Mouse (Mus musculus) cerebellum, postnatal 14 days (tissue): Measurements from ENCODE around the gene Dnajb3.

Source experiments
- DNase-seq, 2 experiments: peaks; one replicate each; pipeline ENCODE4 v3.0.0; 2021; ENCODE audit warnings: mixed read lengths in 2 of 2

Gene Dnajb3

GRCm38 (mm10) chr1:88205294-88205922 lies at the start of gene Dnajb3:
Gene Dnajb3 (minus strand): TSS chr1:88205782.
- peak; percentile 86 to 91 for DNase-seq

GRCm38 (mm10) chr1:88254793-88255465 lies 49.3 kb upstream of the Dnajb3 start:
- DNase-seq = peak; percentile 76 to 83

GRCm38 (mm10) chr1:88253540-88253939 lies 48.0 kb upstream of the Dnajb3 start:
- DNase-seq = no peak

DNA sequence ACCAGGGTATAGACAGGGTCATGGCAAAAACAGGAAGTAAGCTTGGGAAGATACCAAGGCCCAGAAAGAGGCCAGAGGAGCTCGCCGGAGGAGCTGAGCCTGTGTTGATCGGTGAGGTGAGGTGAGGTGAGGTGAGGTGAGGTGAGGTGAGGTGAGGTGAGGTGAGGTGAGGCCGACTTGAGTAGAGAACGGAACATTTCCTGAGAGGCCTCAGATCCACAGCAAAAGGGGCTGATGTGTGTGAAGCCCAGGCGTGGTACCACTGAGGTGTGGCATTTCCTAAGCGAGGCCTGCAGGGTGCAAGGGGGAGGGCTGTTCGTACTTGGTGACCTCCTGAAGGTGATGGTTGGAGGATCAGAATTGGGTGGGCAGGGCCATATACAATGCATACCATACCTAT lies 47.5 kb upstream of the Dnajb3 start:
- no peak for DNase-seq

- DNase-seq = no peak
Measured at GRCm38 (mm10) chr1:88250023-88250422, 44.4 kb upstream of the Dnajb3 start.

DNA sequence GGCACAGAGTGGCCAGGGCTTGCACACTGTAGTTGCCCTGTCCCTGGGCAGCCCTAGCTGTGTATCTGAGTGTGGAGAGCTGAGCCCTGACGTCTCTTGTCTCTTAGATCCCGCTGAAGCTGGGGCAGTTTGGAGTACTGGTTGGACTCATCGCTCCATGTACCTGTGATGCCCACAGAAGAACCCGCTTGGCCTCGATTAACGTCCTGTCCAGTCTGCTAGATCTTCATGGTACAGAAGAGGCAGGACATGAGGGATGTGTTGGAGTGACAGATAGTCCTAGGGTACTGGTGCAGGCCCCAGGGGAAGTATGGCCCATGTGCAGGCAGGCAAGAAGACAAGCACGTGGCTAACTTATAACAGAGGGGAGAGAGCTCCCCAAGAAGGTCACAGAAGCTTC lies 44.0 kb upstream of the Dnajb3 start:
- DNase-seq = no peak

DNA sequence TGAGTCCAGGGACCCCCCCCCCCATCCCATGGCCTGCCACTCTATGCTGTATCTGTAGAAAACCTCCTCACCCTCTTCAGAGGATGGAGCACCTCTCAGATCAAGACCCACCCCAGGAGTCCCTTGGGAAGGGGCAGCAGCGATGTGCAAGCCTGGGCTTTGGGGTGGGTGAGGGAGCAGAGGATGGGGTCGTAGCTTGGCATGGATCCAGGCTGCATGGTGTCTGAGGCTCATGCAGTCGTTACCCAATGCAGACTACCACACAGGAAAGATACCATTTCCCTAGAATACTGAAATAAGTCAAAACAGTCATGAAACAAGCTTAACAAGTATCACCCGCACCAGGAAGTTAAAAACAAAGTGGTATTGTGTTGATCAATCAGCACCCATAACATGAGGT lies 43.1 kb upstream of the Dnajb3 start:
- DNase-seq = peak in 1 of 2 experiments; percentile 51

- DNase-seq = no peak
Measured at GRCm38 (mm10) chr1:88247660-88248059, 42.1 kb upstream of the Dnajb3 start.

DNA sequence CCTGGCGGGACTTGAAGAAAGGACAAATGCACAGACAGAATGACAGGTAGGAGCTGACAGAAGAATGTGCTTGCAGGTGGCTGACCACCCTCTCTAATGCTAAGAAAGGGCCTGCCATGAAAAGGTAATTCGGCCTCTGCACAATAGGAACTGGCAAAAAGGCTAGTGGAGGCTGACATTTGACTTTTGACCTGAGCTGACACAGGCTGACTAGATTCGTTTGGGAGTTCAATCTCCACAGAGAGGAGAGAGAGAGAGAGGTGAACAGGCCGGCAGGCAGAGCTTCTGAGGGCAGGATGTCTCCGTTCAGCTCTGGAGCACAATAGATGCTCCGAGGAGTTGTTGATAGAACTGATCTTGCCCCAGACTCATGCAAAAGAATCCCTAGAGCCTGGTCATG lies 40.8 kb upstream of the Dnajb3 start:
- no peak for DNase-seq

- DNase-seq = no peak
Measured at GRCm38 (mm10) chr1:88245881-88246280, 40.3 kb upstream of the Dnajb3 start.

DNA sequence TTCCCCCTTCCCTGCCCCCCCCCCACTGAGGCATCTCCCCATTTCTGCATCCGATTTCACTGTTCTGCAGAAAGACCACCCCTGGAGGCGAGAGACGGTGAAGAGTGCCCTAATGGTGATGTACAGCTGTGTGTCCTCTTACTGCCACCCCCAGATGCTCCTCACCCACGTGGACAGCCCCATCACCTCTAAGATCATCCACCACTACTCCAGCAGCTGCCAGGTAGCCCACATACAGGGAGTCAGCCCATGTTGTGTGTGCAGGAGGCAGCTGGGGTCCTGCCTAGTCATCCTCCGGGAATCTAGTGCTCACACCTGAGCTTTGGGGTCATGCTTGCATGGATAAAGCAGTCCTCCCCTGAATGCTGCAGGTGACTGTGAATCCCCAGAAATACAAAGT lies 38.3 kb upstream of the Dnajb3 start:
- no peak for DNase-seq

DNA sequence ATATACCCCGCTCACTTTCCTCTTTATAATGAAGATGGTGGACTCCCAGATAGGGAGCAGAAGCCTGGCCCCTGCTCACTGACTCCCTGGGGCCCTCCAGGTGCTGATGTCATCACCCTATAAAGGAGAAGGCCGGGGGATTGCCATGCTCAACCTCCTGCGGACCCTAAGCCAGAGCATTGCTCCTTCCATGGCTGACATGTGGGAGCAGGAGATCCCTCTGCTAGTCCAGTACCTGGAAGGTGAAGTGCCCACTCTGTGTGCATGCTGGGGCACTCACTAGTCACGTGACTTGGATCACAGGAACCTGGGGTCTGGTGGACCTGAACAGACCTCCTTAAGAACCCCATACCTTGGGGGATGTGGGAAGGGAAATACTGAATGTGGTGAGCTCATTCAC lies 35.0 kb upstream of the Dnajb3 start:
- no peak for DNase-seq

GRCm38 (mm10) chr1:88240072-88240471 lies 34.5 kb upstream of the Dnajb3 start:
- DNase-seq = no peak

DNA sequence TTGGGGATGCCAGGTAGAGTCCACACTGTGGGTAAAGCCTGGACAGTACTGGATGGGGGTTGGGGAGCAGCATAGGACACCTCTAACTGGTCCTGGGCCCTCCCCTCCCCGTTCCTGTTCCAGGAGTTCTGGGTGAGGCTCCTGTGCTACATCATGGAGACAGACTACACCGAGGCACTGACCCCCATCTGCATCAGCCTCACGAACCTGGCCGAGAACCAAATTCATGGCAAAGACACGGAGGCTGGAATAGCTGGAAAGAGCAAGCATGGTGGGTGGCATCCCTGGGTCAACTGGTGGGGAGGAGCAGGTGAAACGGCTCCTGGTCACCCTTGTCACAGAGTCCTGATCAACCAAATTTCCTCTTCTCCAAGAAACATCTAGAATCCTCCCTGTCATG lies 33.2 kb upstream of the Dnajb3 start:
- DNase-seq = no peak

DNA sequence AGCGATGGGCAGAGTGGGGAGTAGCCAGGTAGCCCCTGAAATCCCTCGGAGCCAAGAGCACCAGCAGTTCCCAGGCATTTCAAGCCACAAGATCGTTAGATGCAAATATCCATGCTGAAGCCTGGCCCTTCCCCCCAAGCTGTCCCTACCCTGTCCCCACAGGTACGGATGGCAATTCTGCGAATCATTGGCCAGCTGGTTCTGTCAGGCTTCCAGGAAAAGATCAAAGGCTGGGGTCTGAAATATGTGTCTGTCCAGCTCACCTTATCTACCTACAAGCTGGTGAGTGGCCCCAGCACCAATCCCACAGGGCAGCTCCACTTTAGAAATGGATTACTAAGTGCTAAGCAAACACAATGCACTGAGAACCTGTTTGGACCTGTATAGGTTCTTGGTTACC lies 31.7 kb upstream of the Dnajb3 start:
- no peak for DNase-seq

GRCm38 (mm10) chr1:88235894-88236415 lies 30.4 kb upstream of the Dnajb3 start:
- DNase-seq = no peak

DNA sequence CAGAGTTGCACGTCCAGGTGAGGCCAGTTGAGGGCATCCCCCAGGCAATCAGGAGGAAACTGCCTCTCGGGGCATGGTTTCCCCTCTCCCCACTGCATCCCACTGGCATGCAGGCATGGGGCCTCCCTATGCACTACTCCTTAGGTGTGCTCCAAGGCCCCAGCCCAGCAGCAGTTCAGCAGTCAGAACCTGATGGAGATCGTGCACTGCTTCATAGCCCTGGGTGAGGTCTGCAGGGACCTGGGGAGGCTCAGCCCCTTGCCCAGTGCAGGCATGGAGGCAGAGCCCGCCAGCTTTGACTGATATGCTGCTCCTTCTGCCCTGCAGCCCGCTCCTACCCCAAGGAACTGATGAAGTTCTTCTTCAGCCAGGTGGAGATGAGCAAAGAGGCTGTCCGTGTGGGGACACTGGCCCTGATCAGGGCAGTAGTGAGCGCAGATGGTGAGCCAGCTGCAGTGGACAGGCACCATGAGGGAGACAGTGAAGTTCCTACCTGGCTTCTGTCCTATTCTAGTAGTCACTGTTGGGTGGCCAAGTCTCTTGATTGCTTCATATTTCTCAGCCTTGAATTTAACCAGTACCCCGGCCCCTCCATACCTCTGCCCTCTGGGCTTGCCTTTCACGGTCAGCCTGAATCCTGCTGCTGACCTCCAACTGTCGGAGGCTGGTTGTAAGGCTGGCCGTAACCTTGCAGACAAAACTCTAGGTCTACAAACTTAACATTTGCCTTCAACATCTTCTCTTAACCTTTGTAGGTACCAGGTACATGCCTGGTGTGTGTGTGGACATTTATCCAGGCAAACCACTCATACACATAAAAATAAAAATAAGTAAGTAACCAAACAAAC lies 29.7 kb upstream of the Dnajb3 start:
- DNase-seq = no peak

DNA sequence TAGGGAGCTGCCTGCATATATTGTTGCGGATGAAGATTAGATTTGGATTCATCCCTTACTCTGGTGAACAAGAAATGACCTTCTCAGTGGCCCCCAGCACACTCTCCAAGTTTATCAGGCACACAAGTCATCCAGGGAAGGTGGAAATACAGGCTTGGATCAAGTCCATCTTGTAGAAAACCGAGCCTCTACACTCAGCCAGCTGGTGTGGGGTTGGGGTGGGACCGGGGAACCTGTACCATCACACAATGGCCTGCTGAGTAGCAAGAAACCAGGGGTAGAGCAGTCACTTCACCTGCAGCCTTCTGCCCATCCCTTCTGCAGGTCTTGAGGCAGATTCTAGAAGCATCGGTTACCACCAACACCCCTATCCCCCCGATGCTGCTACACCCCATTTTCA lies 29.1 kb upstream of the Dnajb3 start:
- no peak for DNase-seq

DNA sequence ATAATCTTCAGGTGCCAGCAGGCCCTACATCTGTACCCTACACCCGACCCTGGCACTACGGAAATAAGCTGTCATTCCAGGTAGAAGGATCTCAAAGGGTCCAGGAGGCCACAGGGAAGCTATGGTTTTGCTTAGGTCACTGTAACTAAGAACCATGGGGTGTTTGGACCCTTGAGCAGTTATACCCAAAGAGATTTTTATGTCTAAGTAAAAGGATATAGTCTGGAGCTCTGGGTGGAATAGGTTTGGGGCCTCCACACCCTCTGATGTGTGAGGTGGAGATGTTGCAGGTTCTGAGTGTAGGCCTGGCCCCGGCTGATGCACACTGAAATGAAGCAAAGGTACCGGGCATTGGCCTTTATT lies 28.6 kb upstream of the Dnajb3 start:
- DNase-seq = no peak

- DNase-seq = peak in 1 of 2 experiments; percentile 1
Measured at GRCm38 (mm10) chr1:88233421-88234247, 28.1 kb upstream of the Dnajb3 start.

DNA sequence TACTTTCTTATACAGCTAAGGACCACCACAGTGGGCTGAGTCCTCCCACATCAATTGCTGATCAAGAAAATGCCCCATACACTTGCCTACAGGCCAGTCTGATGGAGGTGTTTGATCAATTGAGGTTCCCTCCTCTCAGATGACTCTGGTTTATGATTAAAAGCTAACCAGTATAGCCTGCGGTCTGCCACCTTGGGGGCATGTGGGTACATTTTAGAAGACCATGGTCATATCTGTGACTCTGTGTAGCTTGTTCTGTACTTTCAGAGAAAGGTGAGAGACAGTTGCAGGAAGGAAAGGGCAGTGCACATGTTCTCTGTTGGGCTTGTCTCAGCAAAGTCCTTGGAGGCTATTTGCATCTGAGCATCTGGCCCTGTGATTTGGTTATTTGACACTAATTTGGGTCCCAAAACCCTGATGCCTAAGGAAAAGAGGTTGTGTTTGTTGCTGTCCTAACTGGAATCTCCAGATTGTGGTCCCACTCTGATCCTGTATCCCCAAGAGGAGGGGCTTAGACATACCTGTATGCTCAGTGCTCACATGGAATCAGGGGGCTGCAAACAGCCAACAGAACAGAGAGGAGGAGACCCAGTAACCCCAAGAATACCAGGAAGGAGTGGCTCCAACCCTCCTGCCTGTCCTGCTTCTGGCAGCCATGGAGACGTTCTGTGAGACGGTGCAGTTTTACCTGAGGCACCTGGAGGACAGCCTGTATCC lies 27.2 kb upstream of the Dnajb3 start:
- peak in 1 of 2 experiments; percentile 1 for DNase-seq
